Mouse (Mus musculus): ENCODE measurements at regions not wholly inside any gene's neighbourhood (a gene's known extent, or its start where the extent isn't known, plus 50 kb on each side); places are given as distances from the start of the nearest gene placed in this dataset.

GRCm38 (mm10) chr8:101815121-101815520 is 970.3 kb downstream of the Cdh11 start:
- Histone ChIP-seq H3K4me2 (ENCODE audit: low read depth) (no peak overlapping the region), H3K27me3 (ENCODE audit: control insufficient read depth, insufficient read depth, insufficient read length) (no peaks in the 10 kb centered on the region), H3K36me3 (ENCODE audit: control insufficient read depth, insufficient read depth) (no peaks in the 10 kb centered on the region), H3K79me2 (ENCODE audit: control insufficient read depth, insufficient read depth) (no peaks in the 10 kb centered on the region), H3K4me3 (no peak overlapping the region), H3ac (ENCODE audit: control insufficient read depth, insufficient read length) (no peak overlapping the region)
- TF ChIP-seq MYOG (IDR thresholded peaks at IDR 0.05; ENCODE audit: control insufficient read depth in 1 of 3, insufficient read depth in 1 of 3, insufficient read length in 2 of 3, low read depth in 2 of 3) (no peak), USF1 (IDR thresholded peaks at IDR 0.05; ENCODE audit: low read depth) (no peak), TCF3 (IDR thresholded peaks at IDR 0.05; ENCODE audit: insufficient read length, low read depth) (no peak), POLR2A (IDR thresholded peaks at IDR 0.05; ENCODE audit: insufficient read length, low read depth) (no peak), REST (IDR thresholded peaks at IDR 0.05; ENCODE audit: insufficient read depth, insufficient read length) (no peak), MAX (IDR thresholded peaks at IDR 0.05; ENCODE audit: low read depth) (no peak)

GRCm38 (mm10) chr8:101803561-101803960 is 981.9 kb downstream of the Cdh11 start:
- H3K27me3 ChIP-seq (ENCODE audit: control insufficient read depth, insufficient read depth, insufficient read length) = no peaks in the 10 kb centered on the region
- H3K36me3 ChIP-seq (ENCODE audit: control insufficient read depth, insufficient read depth) = no peaks in the 10 kb centered on the region
- H3K4me2 ChIP-seq (ENCODE audit: low read depth) = no peak overlapping the region
- TF ChIP-seq SRF (IDR thresholded peaks at IDR 0.05; ENCODE audit: control insufficient read depth, insufficient read length, low read depth) = no peak
- no peak for TF ChIP-seq POLR2AphosphoS2 (IDR thresholded peaks at IDR 0.05; ENCODE audit: insufficient read length, low read depth)
- no peak for TF ChIP-seq E2F4 (IDR thresholded peaks at IDR 0.05; ENCODE audit: insufficient read depth)
- no peak for TF ChIP-seq USF1 (IDR thresholded peaks at IDR 0.05; ENCODE audit: low read depth)
- H3K4me3 ChIP-seq = no peak overlapping the region
- H3ac ChIP-seq (ENCODE audit: control insufficient read depth, insufficient read length) = no peak overlapping the region
- no peaks in the 10 kb centered on the region for H3K79me2 ChIP-seq (ENCODE audit: control insufficient read depth, insufficient read depth)

- Histone ChIP-seq H3ac (ENCODE audit: control insufficient read depth, insufficient read length) (no peak overlapping the region), H3K4me2 (ENCODE audit: low read depth) (no peak overlapping the region), H3K79me2 (ENCODE audit: control insufficient read depth, insufficient read depth) (no peaks in the 10 kb centered on the region), H3K36me3 (ENCODE audit: control insufficient read depth, insufficient read depth) (no peaks in the 10 kb centered on the region), H3K4me3 (no peak overlapping the region), H3K27me3 (ENCODE audit: control insufficient read depth, insufficient read depth, insufficient read length) (no peaks in the 10 kb centered on the region)
- TF ChIP-seq POLR2A (IDR thresholded peaks at IDR 0.05; ENCODE audit: insufficient read length, low read depth) = no peak
- no peak for TF ChIP-seq MYOD1 (IDR thresholded peaks at IDR 0.05; ENCODE audit: control insufficient read depth in 1 of 3, insufficient read length in 2 of 3, low read depth in 2 of 3)
- TF ChIP-seq MAX (IDR thresholded peaks at IDR 0.05; ENCODE audit: low read depth) = no peak
- TF ChIP-seq POLR2AphosphoS2 (IDR thresholded peaks at IDR 0.05; ENCODE audit: insufficient read length, low read depth) = no peak
- no peak for TF ChIP-seq TCF12 (IDR thresholded peaks at IDR 0.05; ENCODE audit: insufficient read depth, poor library complexity, severe bottlenecking)
These were observed 983.3 kb downstream of the Cdh11 start for GRCm38 (mm10) chr8:101802119-101802518.

- no peaks in the 10 kb centered on the region for H3K27me3 ChIP-seq (ENCODE audit: control insufficient read depth, insufficient read depth, insufficient read length)
- H3K79me2 ChIP-seq (ENCODE audit: control insufficient read depth, insufficient read depth) = no peaks in the 10 kb centered on the region
- H3K36me3 ChIP-seq (ENCODE audit: control insufficient read depth, insufficient read depth) = no peaks in the 10 kb centered on the region
- TF ChIP-seq POLR2AphosphoS2 (IDR thresholded peaks at IDR 0.05; ENCODE audit: insufficient read length, low read depth) = no peak
- TF ChIP-seq SRF (IDR thresholded peaks at IDR 0.05; ENCODE audit: control insufficient read depth, insufficient read length, low read depth) = no peak
- TF ChIP-seq TCF12 (IDR thresholded peaks at IDR 0.05; ENCODE audit: insufficient read depth, poor library complexity, severe bottlenecking) = no peak
- TF ChIP-seq CEBPB (IDR thresholded peaks at IDR 0.05; ENCODE audit: insufficient read depth, poor library complexity, severe bottlenecking) = no peak
- no peak for TF ChIP-seq MYOG (IDR thresholded peaks at IDR 0.05; ENCODE audit: control insufficient read depth in 1 of 3, insufficient read depth in 1 of 3, insufficient read length in 2 of 3, low read depth in 2 of 3)
- no peak for TF ChIP-seq E2F4 (IDR thresholded peaks at IDR 0.05; ENCODE audit: insufficient read depth)
- TF ChIP-seq REST (IDR thresholded peaks at IDR 0.05; ENCODE audit: insufficient read depth, insufficient read length) = no peak
- TF ChIP-seq TCF3 (IDR thresholded peaks at IDR 0.05; ENCODE audit: insufficient read length, low read depth) = no peak
- TF ChIP-seq POLR2A (IDR thresholded peaks at IDR 0.05; ENCODE audit: insufficient read length, low read depth) = no peak
- no peak for TF ChIP-seq MYOD1 (IDR thresholded peaks at IDR 0.05; ENCODE audit: control insufficient read depth in 1 of 3, insufficient read length in 2 of 3, low read depth in 2 of 3)
- no peak for TF ChIP-seq USF1 (IDR thresholded peaks at IDR 0.05; ENCODE audit: low read depth)
- TF ChIP-seq MAX (IDR thresholded peaks at IDR 0.05; ENCODE audit: low read depth) = no peak
- H3K4me3 ChIP-seq = no peak overlapping the region
- H3ac ChIP-seq (ENCODE audit: control insufficient read depth, insufficient read length) = no peak overlapping the region
- no peak overlapping the region for H3K4me2 ChIP-seq (ENCODE audit: low read depth)
These were observed 994.7 kb downstream of the Cdh11 start for GRCm38 (mm10) chr8:101790785-101791184.

GRCm38 (mm10) chr8:101786876-101787275 is 998.6 kb downstream of the Cdh11 start:
- no peaks in the 10 kb centered on the region for H3K79me2 ChIP-seq (ENCODE audit: control insufficient read depth, insufficient read depth)
- H3K27me3 ChIP-seq (ENCODE audit: control insufficient read depth, insufficient read depth, insufficient read length) = no peaks in the 10 kb centered on the region
- TF ChIP-seq MAX (IDR thresholded peaks at IDR 0.05; ENCODE audit: low read depth) (no peak), E2F4 (IDR thresholded peaks at IDR 0.05; ENCODE audit: insufficient read depth) (no peak), POLR2AphosphoS2 (IDR thresholded peaks at IDR 0.05; ENCODE audit: insufficient read length, low read depth) (no peak), MYOG (IDR thresholded peaks at IDR 0.05; ENCODE audit: control insufficient read depth in 1 of 3, insufficient read depth in 1 of 3, insufficient read length in 2 of 3, low read depth in 2 of 3) (no peak), TCF3 (IDR thresholded peaks at IDR 0.05; ENCODE audit: insufficient read length, low read depth) (no peak)
- no peaks in the 10 kb centered on the region for H3K36me3 ChIP-seq (ENCODE audit: control insufficient read depth, insufficient read depth)
- H3K4me2 ChIP-seq (ENCODE audit: low read depth) = no peak overlapping the region
- H3ac ChIP-seq (ENCODE audit: control insufficient read depth, insufficient read length) = no peak overlapping the region
- no peak overlapping the region for H3K4me3 ChIP-seq
